Mouse (Mus musculus): ENCODE measurements around the gene Xpnpep1.

The Xpnpep1 gene

GRCm38 (mm10) chr19:53064972-53065361, 25.0 kb upstream of the Xpnpep1 start:
- DNase-seq = no peak

- no peak for DNase-seq
Observed at GRCm38 (mm10) chr19:53064292-53064971, 24.4 kb upstream of the Xpnpep1 start.

GRCm38 (mm10) chr19:53062046-53062445, 22.0 kb upstream of the Xpnpep1 start:
- no peak for DNase-seq

DNA sequence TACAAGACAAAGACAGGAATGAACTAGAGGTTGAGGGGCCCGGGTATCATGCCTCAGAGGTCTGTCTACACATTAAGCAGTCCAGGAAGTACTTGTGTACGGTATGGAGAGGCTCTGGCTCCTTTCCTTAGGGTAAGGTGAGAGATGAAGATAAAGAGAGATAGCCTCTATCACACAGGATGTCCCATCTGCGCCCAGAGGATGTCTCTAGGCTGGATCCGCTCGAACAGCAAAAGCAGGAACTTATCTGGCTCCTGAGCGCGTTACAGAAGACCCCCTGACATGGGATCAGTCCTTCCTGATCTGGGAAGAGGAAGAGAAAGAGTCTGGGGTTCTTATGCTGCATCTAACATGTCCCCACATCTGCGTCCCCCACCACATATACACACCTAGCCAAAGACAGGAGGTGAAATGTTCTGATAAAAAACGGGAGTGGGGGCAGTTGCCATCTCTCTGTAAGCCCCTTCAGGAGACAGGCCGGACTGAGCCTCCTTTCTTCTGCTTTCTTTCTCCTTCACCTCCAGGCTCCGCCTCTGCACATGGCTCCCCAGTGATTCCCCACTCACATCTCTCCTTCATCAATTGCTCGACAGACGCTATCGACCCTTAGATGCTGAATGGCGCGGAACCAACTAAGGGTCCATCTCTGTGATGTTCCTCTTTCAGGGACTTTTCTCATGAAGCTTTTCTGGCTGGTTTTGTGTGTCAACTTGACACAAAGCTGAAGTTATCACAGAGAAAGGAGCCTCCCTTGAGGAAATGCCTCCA, 19.5 kb upstream of the Xpnpep1 start:
- DNase-seq = no peak

DNA sequence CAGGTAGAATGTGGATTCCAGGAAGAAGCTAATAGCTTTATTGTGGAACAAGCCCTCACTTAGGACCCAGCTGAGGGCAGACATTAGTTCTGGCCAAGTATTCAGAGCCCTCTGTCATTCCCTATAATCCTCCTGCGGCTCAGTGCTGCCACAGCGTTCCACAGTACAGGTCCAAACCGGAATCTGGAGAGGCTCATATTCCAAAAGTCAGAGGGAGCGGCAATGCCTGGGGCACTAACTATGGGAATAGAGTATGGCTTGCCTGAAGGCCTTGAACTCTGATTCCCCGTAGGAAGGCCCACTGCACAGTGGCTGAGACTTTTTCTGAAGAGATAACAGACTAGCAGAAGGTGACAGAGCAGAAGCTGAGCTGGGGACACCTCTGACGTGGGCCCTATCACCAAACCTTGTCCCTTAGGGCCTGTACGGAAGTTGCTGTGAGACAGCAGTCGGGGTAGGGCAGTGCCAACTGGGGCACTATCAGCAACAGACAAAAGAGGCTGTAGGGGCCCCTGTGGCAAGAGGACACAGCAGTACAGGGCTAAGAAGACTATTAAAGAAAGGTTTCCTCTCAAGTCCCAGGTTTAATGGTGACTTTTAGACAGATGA, 18.8 kb upstream of the Xpnpep1 start:
- no peak for DNase-seq

- DNase-seq = no peak
Observed at GRCm38 (mm10) chr19:53057980-53058725, 18.1 kb upstream of the Xpnpep1 start.

DNA sequence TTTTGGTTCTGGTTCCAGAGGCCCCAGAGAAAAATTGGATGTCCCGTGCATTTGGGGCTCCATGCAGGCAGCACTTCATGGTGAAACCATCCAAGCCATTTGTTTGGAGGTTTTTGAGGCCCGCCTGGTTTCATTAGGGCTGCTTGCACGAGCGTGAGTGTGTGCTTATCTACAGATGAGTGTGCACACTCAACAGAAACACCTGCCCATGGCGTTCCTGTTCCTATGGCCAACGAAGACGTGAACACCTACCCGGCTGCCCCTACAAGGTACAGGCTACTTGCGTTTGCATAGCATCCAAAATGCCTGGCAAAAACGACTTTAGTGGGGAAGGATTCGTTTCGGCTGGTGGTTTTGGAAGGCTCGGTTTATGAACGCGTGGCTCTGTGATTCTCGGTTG, 13.3 kb upstream of the Xpnpep1 start:
- DNase-seq = no peak

DNA sequence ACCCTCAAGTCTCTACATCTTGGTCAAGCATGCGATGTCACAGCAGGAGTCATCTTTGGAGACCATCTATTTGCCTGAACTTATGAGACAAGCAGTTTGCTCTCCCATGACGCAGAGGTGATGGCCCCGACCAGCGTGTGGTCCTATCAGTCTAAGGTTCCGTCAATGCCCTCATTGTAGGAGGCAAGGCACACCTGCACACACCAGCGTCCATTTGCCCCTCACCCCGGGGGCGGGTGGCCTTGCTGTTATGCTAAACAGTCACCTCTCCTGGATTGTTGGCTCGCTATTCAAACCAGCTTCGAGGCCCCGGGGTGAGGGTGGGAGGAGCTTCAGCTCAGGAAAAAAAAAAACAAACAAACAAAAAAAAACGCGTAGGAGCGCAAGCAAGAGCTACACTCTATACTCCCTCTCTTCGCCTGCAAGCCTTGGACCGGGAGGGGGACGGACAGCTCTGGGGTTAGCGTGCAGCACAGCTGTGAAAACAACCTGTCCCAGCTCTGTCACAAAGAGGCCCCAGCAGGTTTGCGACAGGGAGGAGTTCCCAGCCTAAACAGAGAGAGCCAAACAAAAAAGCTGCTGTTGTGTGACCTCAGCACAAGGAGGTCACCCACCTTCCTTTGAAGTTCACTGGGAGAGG, 12.1 kb upstream of the Xpnpep1 start:
- DNase-seq = peak in 1 of 2 experiments; percentile 18

- peak in 1 of 2 experiments; percentile 15 for DNase-seq
Observed at GRCm38 (mm10) chr19:53051288-53051985, 11.4 kb upstream of the Xpnpep1 start.

DNA sequence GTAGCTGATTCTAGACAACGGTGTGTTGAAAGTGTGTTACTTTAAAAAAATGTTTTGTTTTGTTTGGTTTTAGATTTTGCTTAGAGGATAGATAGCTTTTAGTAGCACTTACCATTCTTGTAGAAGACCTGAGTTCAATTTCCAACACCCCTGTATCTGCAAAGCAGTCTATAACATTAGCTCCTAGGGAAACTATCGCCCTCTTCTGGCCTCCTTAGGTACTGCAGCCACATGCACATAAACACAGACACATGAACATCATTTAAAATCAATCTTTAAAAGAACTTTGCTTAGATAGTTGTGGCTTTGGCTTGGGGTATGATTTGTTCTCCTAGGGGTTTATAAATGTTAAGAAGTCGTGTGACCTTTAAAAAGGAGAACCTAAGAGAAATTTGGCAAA, 10.1 kb upstream of the Xpnpep1 start:
- no peak for DNase-seq

GRCm38 (mm10) chr19:53047208-53047607, 7.2 kb upstream of the Xpnpep1 start:
- DNase-seq = no peak

- no peak for DNase-seq
Observed at GRCm38 (mm10) chr19:53043423-53044125, 3.6 kb upstream of the Xpnpep1 start.

DNA sequence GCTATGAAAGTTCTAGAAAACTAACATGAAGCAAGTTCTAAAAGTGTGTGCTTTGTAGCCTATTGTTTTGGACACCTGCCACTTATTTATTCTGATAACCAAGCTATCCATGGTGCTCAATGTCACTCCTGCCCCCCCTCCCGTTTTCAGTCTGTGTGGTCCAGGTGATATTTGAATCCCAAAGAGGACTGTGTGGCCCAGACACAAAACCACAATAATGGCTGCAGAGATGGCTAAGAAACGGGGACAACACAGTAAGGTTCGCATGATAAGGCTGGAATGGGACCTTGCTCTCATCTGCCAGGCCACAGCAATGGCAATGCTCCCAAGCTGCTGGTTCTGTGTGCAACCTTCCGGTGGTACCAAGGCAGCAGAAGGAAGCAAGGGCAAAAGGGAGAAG, 1.6 kb upstream of the Xpnpep1 start:
- no peak for DNase-seq

GRCm38 (mm10) chr19:53041133-53041510, 1.1 kb upstream of the Xpnpep1 start:
- no peak for DNase-seq

GRCm38 (mm10) chr19:53039090-53039489, 924 bp downstream of the Xpnpep1 start:
- DNase-seq = peak; percentile 55 to 64

DNA sequence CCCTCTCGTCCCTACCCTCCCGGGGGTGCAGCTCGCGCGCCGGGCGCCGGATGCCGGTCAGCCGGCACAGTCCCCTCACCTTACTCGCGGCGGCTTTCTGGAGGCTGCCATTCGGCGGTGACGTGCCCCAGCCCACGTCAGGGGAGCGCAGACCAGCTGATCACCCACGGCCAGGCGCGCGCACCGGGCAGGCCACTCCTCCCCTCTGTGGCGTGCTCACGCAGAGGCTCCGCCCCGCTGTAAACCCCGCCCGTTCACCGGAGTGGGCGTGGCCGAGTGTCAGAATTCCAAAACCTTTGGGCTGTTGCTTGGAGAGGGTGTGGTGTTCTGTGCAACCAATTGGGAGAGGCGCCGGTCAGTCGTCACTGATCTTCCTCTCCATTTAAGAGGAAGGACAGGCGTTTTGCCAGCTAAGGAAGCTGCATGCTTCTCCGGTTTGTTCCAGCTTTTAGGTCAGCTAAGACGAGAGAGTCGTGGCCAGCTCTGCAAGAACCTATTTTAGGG, 1.5 kb downstream of the Xpnpep1 start:
- DNase-seq = peak; percentile 98

GRCm38 (mm10) chr19:53037925-53038419, 2.0 kb downstream of the Xpnpep1 start:
- no peak for DNase-seq

DNA sequence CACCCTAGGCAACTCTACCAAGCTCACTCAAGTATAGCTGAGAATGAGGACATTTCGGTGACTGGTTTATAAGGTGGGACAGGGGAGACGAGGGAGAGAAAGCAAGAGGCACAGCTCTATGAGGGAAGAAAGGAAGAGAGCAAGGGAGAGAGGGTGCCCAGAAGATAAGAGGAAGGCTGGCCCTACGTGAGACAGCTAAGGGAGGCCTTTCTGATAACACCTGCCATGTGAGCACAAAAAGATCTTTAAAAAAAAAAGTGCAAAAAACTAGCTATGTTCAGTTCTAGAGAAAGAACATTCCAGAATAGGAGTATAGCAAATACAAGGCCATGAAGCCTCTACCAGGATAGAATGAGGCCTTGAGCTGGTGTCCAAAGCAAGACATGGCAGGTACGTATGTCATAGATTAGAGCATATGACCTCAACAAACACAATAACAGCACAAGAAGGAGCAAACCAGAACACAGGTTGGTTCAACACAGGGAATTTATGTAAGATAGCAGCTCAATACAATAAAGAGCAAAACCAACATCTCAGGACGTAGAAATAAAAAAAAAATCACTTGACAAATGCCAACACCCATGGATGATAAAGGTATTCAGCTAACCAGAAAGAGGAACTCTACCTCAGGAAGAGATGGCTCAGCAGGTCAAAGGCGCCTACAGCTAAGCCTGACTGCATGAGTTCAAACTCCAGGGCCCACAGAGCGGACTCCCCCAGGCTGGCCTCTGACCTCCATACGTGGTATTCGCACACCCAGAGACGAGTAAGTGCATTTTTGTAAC, 6.7 kb downstream of the Xpnpep1 start:
- no peak for DNase-seq

- DNase-seq = no peak
Observed at GRCm38 (mm10) chr19:53032647-53033046, 7.4 kb downstream of the Xpnpep1 start.

DNA sequence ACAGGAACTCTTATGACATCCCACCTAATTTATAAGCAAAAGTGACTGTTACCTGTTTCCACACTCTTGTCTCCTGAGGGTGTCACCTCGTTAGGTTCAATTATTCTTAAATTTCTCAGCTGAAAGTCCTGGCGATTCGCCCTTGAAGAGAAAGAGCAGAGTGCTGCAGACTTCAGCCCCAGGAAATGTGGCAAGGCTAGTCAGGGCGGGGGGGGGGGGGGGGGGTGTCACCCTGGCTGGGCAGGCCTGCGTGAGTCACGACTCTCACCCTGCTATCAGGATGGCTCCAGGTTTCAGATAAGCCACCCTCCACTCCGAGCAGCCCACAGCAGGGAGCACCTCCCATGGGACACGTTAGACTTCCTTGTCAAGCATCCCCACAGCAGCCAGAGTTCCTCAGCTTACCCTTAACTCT, 8.1 kb downstream of the Xpnpep1 start:
- no peak for DNase-seq
